Mouse (Mus musculus): ENCODE measurements around the gene Axdnd1.

Axdnd1 gene

GRCm38 (mm10) chr1:156437016-156437708, 16.2 kb upstream of the Axdnd1 start:
- in situ Hi-C loops (cut with MboI), result no loop called here

GRCm38 (mm10) chr1:156433497-156433896, 12.5 kb upstream of the Axdnd1 start:
- in situ Hi-C loops (cut with MboI), result no loop called here

GRCm38 (mm10) chr1:156432498-156432897, 11.5 kb upstream of the Axdnd1 start:
- in situ Hi-C loops (cut with MboI), result no loop called here

GRCm38 (mm10) chr1:156428434-156428833, 7.5 kb upstream of the Axdnd1 start:
- in situ Hi-C loops (cut with MboI), result no loop called here

- in situ Hi-C loops (cut with MboI), result no loop called here
These were observed 4.8 kb upstream of the Axdnd1 start for GRCm38 (mm10) chr1:156425746-156426145.

GRCm38 (mm10) chr1:156424054-156424453, 3.1 kb upstream of the Axdnd1 start:
- in situ Hi-C loops (cut with MboI), result loop anchor here (25.0 kb wide), 1 partner anchor 663 kb away; no protein-coding TSS in a partner anchor

- in situ Hi-C loops (cut with MboI), result loop anchor here (25.0 kb wide), 1 partner anchor 664 kb away; no protein-coding TSS in a partner anchor
These were observed 2.5 kb upstream of the Axdnd1 start for GRCm38 (mm10) chr1:156423493-156423892.

GRCm38 (mm10) chr1:156422856-156423255, 1.9 kb upstream of the Axdnd1 start:
- in situ Hi-C loops (cut with MboI), result loop anchor here (25.0 kb wide), 1 partner anchor 664 kb away; no protein-coding TSS in a partner anchor

- in situ Hi-C loops (cut with MboI), result loop anchor here (10.0 to 25.0 kb wide), 2 partner anchors 217 to 669 kb away; no protein-coding TSS in a partner anchor
These were observed 2.8 kb downstream of the Axdnd1 start for GRCm38 (mm10) chr1:156418170-156418569.

- in situ Hi-C loops (cut with MboI), result loop anchor here (25.0 kb wide), 1 partner anchor 679 kb away; no protein-coding TSS in a partner anchor
These were observed 12.4 kb downstream of the Axdnd1 start for GRCm38 (mm10) chr1:156408521-156408920.

GRCm38 (mm10) chr1:156408004-156408403, 13.0 kb downstream of the Axdnd1 start:
- in situ Hi-C loops (cut with MboI), result loop anchor here (25.0 kb wide), 1 partner anchor 679 kb away; no protein-coding TSS in a partner anchor

GRCm38 (mm10) chr1:156403251-156403650, 17.7 kb downstream of the Axdnd1 start:
- in situ Hi-C loops (cut with MboI), result loop anchor here (25.0 kb wide), 1 partner anchor 684 kb away; no protein-coding TSS in a partner anchor

- in situ Hi-C loops (cut with MboI), result loop anchor here (25.0 kb wide), 1 partner anchor 685 kb away; no protein-coding TSS in a partner anchor
These were observed 18.5 kb downstream of the Axdnd1 start for GRCm38 (mm10) chr1:156402491-156402890.

GRCm38 (mm10) chr1:156400159-156400558, 20.8 kb downstream of the Axdnd1 start:
- in situ Hi-C loops (cut with MboI), result loop anchor here (25.0 kb wide), 1 partner anchor 687 kb away; no protein-coding TSS in a partner anchor

GRCm38 (mm10) chr1:156393148-156393547, 27.8 kb downstream of the Axdnd1 start:
- in situ Hi-C loops (cut with MboI), result no loop called here

GRCm38 (mm10) chr1:156386880-156387279, 34.1 kb downstream of the Axdnd1 start:
- in situ Hi-C loops (cut with MboI), result no loop called here

GRCm38 (mm10) chr1:156386232-156386631, 34.7 kb downstream of the Axdnd1 start:
- in situ Hi-C loops (cut with MboI), result no loop called here

- in situ Hi-C loops (cut with MboI), result no loop called here
These were observed 39.7 kb downstream of the Axdnd1 start for GRCm38 (mm10) chr1:156381217-156381616.

- in situ Hi-C loops (cut with MboI), result no loop called here
These were observed 55.2 kb downstream of the Axdnd1 start, which contains the start of gene Gm2000 for GRCm38 (mm10) chr1:156365740-156366139. Gm2000 (plus strand) TSS chr1:156366040.

- in situ Hi-C loops (cut with MboI), result no loop called here
These were observed 68.5 kb downstream of the Axdnd1 start for GRCm38 (mm10) chr1:156352466-156352865.

- in situ Hi-C loops (cut with MboI), result no loop called here
These were observed 70.5 kb downstream of the Axdnd1 start for GRCm38 (mm10) chr1:156350441-156350840.

- in situ Hi-C loops (cut with MboI), result no loop called here
These were observed 71.9 kb downstream of the Axdnd1 start for GRCm38 (mm10) chr1:156349031-156349430.

- in situ Hi-C loops (cut with MboI), result no loop called here
These were observed 75.3 kb downstream of the Axdnd1 start for GRCm38 (mm10) chr1:156345633-156346032.

Measured in mature B cell (primary cell).